Mouse (Mus musculus): ENCODE measurements at regions not wholly inside any gene's neighbourhood (a gene's known extent, or its start where the extent isn't known, plus 50 kb on each side); places are given as distances from the start of the nearest gene placed in this dataset.

DNA sequence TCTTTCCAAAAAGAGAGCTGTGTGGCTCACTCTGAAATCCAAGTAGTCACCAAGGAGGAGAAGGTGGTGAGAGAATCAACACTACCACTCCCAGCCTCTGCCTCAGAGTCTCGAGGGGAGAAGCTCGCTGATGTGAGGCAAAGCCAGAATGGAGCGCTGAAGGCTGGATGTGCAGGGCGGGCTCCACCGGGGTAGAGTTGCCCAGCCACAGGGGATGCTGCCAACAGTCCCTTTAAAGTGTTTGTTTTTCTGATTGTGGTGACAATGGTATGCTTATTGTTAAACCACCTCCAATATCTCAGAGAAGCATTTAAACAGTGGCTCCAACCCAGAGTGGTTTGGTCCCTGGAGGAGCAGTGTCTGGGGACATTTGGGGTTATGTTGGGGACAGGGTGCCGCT is 110.7 kb upstream of the Ptpn1 start:
- no peak for DNase-seq (ENCODE audit: low read depth)

DNA sequence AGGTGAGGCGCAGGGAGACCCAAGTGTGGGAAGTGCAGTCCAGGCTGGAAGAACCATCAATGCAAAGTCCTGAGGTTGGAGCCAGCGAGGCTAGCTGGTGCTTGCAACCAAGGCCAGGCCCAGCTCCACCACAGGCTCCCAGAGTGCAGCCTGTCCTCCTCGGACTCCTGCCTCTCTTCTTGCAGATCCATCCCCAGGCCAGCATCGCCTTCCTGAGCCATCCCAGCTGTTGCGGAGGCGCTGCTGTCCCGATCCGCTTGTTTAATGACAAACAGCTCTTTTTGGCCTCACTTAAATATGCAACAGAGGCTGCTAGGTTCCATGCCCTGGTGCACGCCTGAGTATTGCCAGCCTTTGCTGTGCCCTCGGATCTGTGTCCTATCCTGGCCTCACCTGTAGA is 113.1 kb upstream of the Ptpn1 start:
- no peak for DNase-seq (ENCODE audit: low read depth)

DNA sequence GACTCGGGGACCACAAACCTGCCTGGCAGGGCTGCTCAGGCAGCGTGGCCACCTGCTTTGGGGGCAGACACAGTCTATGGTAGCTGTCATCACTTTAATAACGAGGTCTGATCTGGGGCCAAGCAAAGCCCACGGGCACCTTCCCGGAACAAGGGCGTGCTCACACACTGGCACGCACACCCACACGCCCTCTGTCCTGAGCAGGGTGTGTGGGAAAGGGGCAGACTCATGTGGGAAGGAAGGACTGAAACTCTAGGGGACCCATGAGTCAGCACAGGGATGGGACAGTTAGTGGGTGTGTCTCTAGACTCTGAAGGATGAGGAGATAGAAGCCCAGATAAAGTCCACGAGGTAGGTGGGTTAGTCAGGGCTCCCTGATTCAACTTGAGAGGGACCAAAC is 114.8 kb upstream of the Ptpn1 start:
- peak; percentile 43 for DNase-seq (ENCODE audit: low read depth)

DNA sequence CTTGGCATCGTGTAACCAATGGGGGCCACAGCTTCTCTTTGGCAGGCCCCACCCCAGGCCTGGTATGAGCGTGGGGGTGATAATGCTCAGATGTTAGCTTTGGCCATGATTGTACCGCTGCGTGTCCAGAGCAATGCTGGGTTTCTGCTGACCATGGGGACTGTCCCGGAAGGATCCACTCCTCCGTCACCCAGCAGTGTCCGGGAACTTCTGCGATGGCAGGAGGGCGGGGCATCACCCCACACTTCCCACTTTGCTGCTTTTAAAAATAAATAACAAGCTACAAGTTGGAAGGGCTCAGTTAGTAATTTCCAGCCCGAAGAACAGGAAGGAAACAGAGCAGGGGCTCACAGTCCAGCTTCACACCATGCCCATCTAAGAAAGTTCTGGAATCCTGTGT is 116.7 kb upstream of the Ptpn1 start:
- no peak for DNase-seq (ENCODE audit: low read depth)

DNA sequence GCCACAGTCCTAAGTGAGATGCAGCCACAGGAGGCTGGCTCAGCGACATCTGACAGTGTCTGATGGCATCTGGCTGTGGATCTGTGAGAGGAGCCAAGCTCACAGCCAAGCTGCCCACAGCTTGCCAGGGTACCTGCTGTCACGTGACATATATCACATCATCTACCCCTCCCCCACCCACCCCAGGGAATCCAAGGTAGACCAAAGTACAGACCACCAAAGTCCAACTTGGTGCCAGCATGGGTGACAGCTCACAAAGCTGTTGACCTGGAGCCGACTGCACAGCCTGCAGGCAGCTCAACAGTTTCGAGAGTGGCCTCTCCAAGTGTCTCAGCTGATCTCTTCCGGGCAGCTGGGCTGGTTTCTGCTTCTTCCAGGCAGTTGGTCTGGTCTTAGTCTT is 119.6 kb upstream of the Tmem189 start:
- no peak for DNase-seq (ENCODE audit: low read depth)

DNA sequence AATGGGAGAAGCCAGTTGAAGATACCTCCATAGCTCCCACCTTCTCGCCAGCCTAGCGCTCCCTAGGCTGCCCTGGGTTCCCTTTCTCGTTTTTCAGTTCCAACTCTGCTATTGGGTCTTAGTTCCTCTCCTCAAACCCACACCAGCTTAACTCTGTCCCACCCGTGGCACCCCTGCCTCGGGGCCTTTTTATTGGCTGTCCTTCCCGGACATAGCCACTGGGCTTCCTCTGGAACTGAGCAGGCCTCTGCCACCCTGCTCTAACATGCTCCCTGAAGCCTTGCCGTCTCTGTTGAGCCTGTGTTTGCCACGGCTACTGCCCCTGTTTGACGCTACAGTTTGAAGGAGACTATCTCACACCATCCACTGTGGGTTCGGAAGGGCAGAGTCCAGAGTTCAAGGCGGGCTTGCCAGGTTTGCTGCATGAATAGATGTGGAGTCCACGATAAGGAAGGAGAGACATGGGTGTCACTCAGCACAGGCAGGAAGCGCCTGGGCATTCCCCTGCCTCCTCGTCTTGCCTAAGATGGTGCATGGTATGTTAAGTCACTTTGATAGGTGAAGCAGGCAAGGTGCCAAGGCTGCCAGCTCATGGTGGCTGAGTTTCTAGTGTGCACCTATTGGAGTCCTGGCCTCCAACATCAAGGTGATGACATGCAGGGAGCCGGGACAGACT is 116.1 kb upstream of the Tmem189 start:
- peak; percentile 92 for DNase-seq (ENCODE audit: low read depth)

DNA sequence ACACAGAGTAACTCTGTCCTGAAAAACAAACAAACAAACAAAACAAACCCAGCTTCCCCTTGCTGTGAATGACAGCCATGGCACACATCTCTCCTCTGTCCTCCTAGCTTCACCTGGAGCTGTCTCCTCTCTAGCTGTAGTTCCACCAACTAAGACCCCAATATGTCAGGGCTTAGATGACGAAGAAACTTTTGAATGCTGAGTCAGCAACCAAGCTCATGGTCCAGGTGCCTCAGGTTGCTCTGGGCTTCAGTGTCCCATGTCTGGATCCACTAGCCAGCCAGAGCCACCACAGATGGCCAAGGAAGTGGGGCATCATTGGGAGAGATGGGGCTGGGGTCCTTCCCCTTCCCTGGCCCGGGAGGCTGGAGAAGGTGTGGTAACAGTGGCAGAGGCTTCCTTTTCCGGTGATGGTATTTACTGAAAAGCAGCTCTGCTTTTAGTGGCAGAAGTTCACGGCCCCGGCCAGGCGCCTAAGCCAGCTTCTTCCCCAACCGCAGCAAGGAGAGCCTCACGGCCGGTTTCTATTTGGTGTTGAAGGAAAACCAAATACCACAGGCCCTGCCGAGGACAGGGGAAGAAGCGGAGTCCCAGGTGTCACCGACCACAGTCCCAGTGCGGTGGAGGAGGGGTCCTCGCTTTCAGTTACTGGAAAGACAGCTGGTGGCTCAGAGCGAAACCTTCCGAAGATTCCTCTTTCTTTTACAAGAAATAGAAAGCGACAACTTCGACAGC is 115.0 kb upstream of the Tmem189 start:
- DNase-seq (ENCODE audit: low read depth) = peak; percentile 89

DNA sequence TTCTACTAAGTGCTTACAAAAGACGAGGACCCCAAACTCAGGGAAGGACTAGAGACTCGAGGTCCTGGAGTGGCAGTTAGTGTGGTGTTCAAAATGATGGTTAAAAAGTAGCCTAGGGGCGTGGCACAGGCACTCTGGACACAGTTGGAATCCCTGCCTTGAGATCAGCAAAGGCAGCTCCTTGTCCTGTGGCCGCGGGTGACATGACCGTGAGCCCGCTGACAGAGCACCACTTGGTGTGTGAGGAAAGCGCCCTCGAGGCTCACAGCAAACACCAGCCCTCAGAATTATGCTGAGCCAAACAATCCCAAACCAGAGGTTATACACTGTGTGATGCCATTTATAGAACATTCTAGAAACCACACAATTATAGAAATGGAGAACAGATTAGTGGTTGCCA is 112.9 kb upstream of the Tmem189 start:
- no peak for DNase-seq (ENCODE audit: low read depth)

DNA sequence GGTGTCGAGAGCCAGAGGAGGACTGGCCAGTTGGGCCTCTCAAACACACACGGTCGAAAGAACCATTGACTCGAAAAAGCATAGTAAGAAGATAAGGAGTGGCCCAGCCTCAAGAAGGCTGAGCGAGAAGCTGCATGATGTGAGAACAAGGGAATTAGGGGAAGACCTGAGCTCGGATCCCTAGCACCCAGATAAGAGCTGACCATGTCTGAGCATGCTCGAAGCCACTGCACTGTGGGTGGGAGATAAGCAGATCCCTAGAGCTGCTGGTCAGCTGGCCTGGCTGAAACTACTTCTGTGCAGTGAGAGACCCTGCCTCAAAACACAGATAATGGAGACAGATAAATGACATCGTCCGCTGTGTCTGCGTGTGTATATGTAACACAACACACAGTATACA is 111.8 kb upstream of the Tmem189 start:
- DNase-seq (ENCODE audit: low read depth) = no peak

DNA sequence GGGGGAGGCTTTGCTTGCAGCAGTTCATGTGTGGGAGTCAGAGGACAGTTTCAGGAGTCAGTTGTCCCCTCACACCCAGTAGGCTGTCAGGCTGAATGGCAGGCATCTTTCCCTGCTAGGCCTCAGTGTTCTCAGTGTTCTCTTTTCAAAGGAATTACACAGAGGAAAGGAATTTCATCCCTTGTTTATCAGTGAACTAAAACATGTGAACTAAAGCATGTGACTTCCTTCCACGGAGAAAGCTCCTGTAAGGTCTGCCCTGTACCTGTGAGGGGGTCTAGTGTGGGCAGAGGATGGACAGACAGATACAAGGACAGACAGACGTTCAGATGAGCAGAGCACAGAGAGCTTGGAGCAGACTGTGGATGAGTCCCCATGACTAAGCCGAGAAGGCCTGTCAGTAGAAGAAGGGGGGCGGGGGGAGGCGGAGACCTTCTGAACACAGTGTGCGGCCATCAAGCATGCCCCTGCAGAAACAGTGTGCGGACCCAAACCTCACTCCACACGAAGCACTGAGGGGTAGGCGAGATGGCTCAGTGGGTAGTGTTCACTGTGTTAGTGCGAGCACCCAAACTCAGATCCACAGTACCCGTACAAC is 111.1 kb upstream of the Tmem189 start:
- no peak for DNase-seq (ENCODE audit: low read depth)

DNA sequence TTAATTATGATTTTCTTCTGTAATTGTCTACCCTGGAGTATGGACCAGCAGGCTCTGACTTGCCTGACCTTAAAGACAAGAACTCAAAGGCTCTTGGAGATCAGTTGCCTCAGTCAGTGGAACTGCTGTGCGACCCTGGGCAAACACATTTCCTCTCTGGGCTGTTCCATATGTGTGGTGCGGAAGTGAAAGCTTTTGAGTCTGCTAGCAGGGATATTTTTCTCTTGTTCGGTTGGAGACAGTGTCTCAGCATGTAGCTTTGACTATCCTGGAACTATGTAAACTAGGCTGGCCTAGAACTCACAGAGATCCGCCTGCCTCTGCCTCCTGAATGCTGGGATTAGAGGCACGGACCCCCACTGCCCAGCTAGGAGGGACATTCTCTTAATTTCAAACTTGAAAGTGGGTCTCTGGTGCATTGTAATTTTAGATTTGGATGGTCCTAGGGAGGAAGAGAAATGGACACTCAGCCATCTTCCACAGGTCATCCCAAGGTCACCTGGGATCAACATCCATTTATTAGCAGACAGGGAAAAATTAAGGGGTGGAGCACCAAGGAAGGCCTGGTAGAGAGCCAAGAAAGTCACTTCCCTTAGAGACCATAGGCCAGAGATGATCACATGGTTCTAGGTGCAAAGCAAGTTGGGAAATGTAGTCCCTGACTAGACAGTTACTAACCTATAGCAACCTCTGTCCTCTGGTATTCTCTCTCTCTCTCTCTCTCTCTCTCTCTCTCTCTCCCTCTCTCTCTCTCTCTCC is 110.2 kb upstream of the Tmem189 start:
- DNase-seq (ENCODE audit: low read depth) = peak; percentile 63

DNA sequence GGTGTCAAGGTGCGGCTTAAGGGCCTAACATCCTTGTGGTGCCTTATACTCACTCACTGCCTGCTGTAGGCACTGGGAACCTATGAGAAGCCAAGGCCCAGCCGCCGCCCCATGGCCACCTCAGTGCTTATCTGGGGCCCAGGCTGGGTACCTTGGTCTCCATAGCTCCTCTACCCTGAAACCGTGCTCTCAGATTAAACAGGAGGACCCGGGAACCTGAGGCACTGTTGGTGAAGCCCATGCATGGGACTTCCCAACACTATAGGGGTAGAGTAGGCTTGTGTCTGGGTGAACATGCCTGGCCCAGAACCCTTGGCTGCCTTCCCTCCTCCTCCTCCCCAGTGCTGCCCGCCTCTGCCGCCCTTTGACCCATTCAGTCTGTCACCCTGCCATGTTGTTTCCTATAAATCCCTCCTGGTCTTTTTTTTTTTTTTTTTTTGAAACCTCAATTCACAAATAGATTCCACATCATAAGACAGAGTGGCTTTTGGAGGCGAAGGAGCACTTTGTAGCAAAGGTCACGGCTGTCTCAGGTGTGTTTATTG is 109.4 kb upstream of the Tmem189 start:
- no peak for DNase-seq (ENCODE audit: low read depth)

DNA sequence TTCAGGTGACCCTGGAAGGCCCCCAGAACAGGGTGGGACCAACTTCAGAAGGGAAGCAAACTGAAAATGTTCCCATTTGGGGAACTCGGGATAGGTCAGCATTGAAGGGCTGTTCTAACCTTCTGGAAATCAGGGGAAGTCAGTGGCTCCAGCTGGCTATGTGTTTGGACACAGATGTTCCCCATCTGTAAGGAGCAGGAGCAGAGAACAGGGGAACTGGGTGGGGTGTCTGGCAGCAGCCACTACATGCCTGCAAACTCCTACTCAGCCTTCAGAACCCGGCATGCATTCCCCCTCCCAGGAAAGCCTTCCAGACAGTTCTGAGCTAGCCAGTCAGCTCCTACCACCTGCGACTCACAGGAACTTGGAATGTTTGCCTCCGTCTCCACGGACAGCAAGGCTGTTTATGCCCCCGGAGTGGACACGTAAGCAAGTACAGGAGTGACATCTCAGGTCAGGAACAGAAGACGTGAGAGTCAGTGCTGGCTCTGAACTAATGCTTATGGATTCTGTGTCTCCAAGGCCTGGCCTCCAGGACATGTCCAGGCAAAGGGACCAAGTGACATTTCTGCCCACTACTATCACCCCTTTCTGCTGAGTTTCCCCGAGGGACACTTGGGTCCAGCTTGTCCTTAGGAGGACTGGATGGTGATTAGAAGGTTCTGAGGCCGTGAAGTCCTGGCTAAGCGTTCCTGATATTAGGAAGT is 108.6 kb upstream of the Tmem189 start:
- DNase-seq (ENCODE audit: low read depth) = no peak

DNA sequence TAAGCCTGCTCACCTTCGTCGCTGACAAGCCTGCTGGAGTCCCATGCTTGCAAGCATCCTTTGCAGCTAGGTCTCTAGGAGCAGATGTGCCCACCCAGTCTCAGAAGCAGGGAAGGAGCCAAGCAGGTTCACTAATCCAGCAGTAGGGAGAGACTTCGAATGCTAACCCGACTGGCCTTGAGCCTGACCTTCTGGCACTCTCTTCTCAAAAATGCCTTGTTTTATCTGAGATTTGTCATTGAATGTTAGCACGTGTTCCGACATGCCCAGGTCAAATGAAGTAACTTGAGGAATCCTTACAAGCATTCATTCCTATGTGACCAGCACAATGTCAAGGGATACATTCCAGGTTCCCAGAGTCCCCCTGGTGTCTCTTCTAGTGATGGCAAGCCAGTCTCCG is 105.9 kb upstream of the Tmem189 start:
- DNase-seq (ENCODE audit: low read depth) = no peak

DNA sequence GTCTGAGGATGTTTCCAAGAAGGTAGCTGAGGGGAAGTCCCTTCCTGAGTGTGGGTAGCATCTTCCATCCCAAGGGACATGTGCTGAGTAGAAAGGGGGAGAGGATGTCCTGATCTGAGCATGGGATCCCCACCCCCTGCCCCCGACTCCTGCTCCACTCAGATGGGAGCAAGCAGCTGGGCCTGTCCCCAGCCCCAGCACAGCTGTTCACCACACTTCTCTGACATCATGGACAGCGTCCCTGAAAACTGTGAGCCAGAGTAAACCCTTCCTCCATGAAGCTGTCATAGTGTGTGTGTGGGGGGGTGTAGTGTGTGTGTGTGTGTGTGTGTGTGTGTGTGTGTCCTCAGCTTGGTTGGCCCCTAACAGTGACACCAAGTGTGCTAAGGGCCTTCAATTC is 104.3 kb upstream of the Tmem189 start:
- peak; percentile 31 for DNase-seq (ENCODE audit: low read depth)

DNA sequence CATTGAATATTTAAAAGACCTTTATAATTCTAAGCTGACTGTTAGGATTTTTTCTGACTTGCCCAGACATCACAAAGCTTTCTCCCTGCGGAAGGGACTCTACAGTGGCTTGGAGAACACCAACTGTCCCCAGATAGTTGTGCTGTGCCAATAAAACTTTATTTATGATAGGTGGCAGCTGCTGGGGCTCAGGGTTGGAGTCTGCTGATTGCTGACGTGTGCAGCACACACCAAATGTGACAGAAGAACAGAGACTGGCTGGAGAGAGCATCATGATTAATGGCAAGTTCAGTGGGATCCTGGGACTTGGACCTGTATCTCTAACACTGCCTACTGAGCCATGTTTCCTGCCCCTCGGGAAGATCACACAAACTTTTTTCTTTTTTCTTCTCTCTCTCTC is 103.1 kb upstream of the Tmem189 start:
- DNase-seq (ENCODE audit: low read depth) = no peak

DNA sequence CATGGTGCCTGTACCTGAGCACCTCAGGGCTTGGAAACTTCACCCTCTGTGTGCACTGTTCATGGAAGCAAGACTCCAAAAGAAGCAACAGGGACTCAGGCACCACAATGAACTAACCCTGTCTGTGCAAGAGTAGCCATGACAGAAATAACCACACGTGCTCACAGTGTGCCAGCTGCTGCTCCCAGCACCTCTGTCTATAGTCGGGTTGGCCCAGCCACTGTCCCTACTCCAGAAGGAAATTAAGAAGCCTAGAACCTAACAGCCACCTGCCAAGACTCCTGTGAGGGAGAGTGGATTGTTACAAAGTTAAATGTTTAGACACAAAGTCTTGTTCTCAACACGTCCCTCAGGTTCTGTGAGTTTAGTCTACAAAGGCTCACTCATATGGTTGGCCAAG is 102.7 kb upstream of the Tmem189 start:
- DNase-seq (ENCODE audit: low read depth) = no peak

DNA sequence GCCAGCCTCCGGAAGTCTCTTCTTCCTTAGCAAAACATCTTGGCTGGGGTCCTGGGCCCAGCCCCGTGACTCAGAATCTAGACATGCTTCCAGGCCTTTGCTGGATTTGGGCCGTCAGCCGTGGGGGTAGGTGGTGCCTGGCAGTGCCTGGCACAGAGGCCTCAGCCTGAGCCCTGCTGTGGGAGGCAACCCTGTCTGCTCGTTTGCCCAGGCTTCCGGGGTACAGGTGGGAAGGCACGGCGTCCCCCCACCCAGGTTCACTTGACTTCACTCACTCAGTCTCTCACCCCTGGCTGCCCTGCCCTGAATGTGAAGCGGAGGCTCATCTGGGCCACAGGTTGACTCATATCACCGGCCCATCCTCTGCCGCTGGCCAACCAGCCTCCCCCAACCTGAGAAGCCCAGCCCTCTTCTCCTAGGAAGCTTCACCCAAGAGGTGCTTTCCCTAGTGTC is 99.9 kb upstream of the Tmem189 start:
- no peak for DNase-seq (ENCODE audit: low read depth)

DNA sequence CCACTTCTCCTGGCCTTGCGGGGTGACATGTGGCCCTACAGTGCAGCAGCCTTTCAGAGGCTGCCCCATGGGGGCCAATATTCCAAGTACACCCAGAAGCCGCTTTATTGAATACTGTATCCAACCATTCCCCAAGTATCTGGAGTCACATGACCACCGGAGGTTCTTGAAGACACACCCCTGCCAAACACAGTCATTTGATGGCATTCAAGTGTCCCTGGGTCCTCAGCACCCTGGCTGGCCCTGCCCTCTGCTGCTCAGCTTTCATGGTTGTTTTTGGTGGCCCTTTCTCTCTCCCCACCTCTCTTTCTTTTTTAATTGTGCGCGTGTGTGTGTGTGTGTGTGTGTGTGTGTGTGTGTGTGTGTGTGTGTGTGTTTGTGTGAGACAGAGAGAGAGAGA is 97.3 kb upstream of the Tmem189 start:
- no peak for DNase-seq (ENCODE audit: low read depth)

DNA sequence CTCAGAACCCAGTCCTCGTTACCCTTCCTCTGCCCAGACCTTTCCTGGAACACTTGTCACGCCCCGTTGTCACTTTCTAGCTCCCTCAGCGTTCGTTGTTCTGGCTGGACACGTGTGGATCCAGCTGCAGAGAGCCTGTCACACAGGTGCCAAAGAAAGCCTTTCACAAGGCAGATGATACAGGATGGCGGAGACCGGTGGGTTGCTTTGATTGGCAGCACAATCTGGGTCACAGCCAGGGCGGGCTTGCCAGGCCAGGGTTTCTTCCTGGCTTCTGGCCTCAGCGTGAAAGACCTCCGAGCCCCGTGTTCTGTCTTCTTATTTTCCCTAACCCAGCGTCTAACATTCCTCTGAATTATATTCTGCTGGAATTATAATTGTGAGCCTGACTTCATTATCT is 94.7 kb upstream of the Tmem189 start:
- no peak for DNase-seq (ENCODE audit: low read depth)

DNA sequence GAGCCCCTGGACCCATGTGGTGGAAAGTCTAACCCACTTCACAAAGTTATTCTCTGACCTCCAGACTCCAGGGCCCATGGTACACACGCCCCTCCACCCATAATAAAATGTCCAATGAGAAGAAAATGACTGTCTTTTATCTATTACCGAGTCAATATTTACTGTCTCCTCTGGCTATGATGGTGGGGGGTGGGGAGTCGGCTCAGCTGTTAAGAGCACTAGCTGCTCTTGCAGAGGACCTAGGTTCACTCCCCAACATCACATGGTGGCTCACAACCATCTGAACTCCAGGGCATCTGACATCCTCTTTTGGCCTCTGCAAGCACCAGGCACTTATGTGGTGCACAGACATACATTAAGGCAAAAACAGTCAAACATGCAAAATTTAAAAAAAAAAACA is 93.8 kb upstream of the Tmem189 start:
- DNase-seq (ENCODE audit: low read depth) = no peak

Measured in induced T-regulatory cell, adult 2 months (primary cell).